Mouse (Mus musculus) ovary, postnatal 36 days (tissue): ENCODE results near the gene Gm3512.
"Not testable (repeated sequence)": the region's sequence is repeated elsewhere in the genome, so short reads cannot be mapped to it uniquely, and the experiment has no call there.

ENCODE experiments used
- DNase-seq: peaks from one replicate; pipeline ENCODE4 v3.0.0; 2022; ENCODE audit warnings: low spot score, mixed read lengths

The Gm3512 gene

GRCm38 (mm10) chr14:7174483-7174971, at the start of gene Gm3512:
Gene Gm3512, minus strand, starts transcription at chr14:7174533.
- not testable (repeated sequence) for DNase-seq

DNA sequence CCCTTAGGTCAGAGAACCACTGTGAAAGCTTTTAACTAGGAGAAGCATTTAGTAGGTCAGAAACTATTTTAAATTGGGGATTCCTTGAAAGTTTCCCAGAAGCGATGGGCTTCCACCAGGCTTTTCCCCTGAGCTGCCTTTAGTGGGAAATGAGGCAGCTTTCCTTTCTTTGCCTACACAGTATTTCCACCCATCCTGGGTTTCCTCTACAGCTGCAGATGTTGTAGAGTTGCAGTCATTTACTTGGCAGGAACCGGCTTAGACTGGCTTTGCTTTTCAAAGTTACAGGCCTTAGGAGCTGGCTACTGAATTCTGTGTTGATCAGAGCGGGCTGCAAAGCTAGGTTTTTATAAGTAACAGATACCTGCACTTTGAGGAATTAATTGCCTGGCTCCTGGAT, 25.7 kb upstream of the Gm3512 start:
- not testable (repeated sequence) for DNase-seq

- DNase-seq = not testable (repeated sequence)
Observed at GRCm38 (mm10) chr14:7194440-7194839, 20.1 kb upstream of the Gm3512 start, which contains the start of gene Gm16434. Gene Gm16434, minus strand, starts transcription at chr14:7194540.

DNA sequence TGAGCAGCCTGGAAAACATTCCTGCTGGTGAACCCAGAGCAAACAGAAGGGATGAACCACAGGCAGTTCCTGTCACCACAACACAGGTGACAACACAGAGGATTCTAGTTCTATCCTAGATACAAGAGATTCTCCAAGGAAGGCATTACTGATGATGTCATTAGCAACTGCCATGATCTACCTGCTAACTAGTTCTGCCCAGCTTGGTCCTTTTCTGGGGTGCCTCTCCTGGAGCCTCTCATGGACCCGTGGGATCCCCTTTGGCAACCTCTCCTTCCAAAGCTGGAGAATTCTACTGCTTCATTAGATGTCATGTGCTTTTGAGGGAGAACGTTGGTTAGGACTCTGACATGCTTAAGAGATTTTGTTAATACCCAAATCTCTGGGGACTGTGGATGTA, 49.0 kb downstream of the Gm3512 start, which contains the start of gene Gm6676:
Gm6676 (minus strand) TSS at position 101 of the 400 bp plus-strand sequence.
- not testable (repeated sequence) for DNase-seq

DNA sequence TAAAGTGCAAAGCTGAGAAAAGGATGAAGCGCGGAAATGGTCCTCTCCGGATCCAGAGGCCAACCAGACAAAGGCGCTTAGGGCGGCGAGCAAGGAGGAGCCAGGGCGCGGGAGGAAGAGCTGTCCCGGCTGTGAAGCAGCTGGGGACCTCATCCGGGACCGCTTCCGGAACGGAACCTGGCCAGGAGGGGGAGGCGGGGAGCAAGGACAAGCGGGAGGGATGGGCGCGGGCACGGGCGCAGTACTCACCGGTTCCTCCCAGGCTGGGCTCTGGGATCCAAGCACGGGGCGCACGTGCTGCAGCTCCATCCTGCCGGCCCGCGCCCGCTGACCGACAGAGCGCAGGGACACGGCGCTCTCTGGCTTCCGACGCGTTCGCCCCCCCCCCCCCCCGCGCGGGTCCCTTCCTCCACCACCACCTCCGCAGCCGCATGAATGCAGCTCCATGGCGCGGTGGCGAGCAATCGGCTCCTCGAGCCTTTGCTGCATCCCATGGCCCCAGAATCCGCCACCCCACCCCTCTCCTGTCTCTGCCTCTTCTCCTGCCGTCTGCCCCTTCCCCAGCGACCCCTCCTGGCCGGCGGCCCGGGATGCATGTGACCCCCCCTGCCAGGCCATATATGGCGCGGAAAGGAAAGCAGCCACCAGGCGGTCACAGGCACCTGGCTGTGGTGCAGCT, 69.1 kb downstream of the Gm3512 start:
- DNase-seq = not testable (repeated sequence)
